Mouse (Mus musculus): ENCODE results near the gene Cntnap1. TPM values are rescaled to one million over a fixed set of nuclear protein-coding genes. Genes with fewer than 3 reads are reported as not detected.

Gene Cntnap1
- polyA plus RNA-seq, 1 experiment from 2014 or later: 0.70 TPM

GRCm38 (mm10) chr11:101171721-101172433 lies 1.6 kb downstream of the Cntnap1 start:
- Histone ChIP-seq H3K4me1 (ENCODE audit: control insufficient read depth, insufficient read depth, low read length) (peaks cover 54% of the 10 kb centered on the region), H3K36me3 (ENCODE audit: control insufficient read depth, insufficient read depth, low read length) (peaks cover 3% of the 10 kb centered on the region; the same call in 1 of the 2 replicates), H3K9ac (ENCODE audit: low read depth, low read length) (peak overlapping the region; percentile 66), H3K4me2 (peak overlapping the region; percentile 97), H3K4me3 (ENCODE audit: low read depth, low read length) (peak overlapping the region; percentile 57), H3K27ac (ENCODE audit: low read depth, low read length) (peak overlapping the region; percentile 82), H3K9me3 (replicated peaks; ENCODE audit: control insufficient read depth, low read length) (no peaks in the 10 kb centered on the region), H3K27me3 (ENCODE audit: control insufficient read depth, insufficient read depth, low read length) (peaks cover 51% of the 10 kb centered on the region)
- no peak for ATAC-seq (replicated peaks; ENCODE audit: insufficient number of reproducible peaks, low FRiP score, low TSS enrichment)
- WGBS (ENCODE audit: insufficient replicate concordance): under 1% methylated on average over 31 of the region's 31 CpGs

GRCm38 (mm10) chr11:101172434-101172815 lies 2.1 kb downstream of the Cntnap1 start:
- Histone ChIP-seq H3K9me3 (replicated peaks; ENCODE audit: control insufficient read depth, low read length) (no peaks in the 10 kb centered on the region), H3K27ac (ENCODE audit: low read depth, low read length) (peak overlapping the region; percentile 82), H3K36me3 (ENCODE audit: control insufficient read depth, insufficient read depth, low read length) (no peaks in the 10 kb centered on the region; the same call in 1 of the 2 replicates), H3K27me3 (ENCODE audit: control insufficient read depth, insufficient read depth, low read length) (peaks cover 51% of the 10 kb centered on the region), H3K4me3 (ENCODE audit: low read depth, low read length) (peak overlapping the region; percentile 57), H3K9ac (ENCODE audit: low read depth, low read length) (peak overlapping the region; percentile 66), H3K4me2 (peak overlapping the region; percentile 97), H3K4me1 (ENCODE audit: control insufficient read depth, insufficient read depth, low read length) (peaks cover 54% of the 10 kb centered on the region)
- no peak for ATAC-seq (replicated peaks; ENCODE audit: insufficient number of reproducible peaks, low FRiP score, low TSS enrichment)
- 9% methylated on average over 5 of the region's 5 CpGs for WGBS (ENCODE audit: insufficient replicate concordance)

GRCm38 (mm10) chr11:101173112-101173511 lies 2.8 kb downstream of the Cntnap1 start:
- H3K36me3 ChIP-seq (ENCODE audit: control insufficient read depth, insufficient read depth, low read length): no peaks in the 10 kb centered on the region
- H3K9ac ChIP-seq (ENCODE audit: low read depth, low read length): peak overlapping the region; percentile 65; the same call in 1 of the 2 replicates
- WGBS (ENCODE audit: insufficient replicate concordance): 10% methylated on average over 11 of the region's 11 CpGs
- 0 out of 2 replicates have a peak overlapping the region, but pooled peaks have one; percentile 25 for H3K27ac ChIP-seq (ENCODE audit: low read depth, low read length)
- H3K4me3 ChIP-seq (ENCODE audit: low read depth, low read length): peak overlapping the region; percentile 34
- H3K4me2 ChIP-seq: peak overlapping the region; percentile 71
- H3K9me3 ChIP-seq (replicated peaks; ENCODE audit: control insufficient read depth, low read length): no peaks in the 10 kb centered on the region
- peaks cover 51% of the 10 kb centered on the region for H3K27me3 ChIP-seq (ENCODE audit: control insufficient read depth, insufficient read depth, low read length)
- ATAC-seq (replicated peaks; ENCODE audit: insufficient number of reproducible peaks, low FRiP score, low TSS enrichment): no peak
- H3K4me1 ChIP-seq (ENCODE audit: control insufficient read depth, insufficient read depth, low read length): peaks cover 52% of the 10 kb centered on the region

DNA sequence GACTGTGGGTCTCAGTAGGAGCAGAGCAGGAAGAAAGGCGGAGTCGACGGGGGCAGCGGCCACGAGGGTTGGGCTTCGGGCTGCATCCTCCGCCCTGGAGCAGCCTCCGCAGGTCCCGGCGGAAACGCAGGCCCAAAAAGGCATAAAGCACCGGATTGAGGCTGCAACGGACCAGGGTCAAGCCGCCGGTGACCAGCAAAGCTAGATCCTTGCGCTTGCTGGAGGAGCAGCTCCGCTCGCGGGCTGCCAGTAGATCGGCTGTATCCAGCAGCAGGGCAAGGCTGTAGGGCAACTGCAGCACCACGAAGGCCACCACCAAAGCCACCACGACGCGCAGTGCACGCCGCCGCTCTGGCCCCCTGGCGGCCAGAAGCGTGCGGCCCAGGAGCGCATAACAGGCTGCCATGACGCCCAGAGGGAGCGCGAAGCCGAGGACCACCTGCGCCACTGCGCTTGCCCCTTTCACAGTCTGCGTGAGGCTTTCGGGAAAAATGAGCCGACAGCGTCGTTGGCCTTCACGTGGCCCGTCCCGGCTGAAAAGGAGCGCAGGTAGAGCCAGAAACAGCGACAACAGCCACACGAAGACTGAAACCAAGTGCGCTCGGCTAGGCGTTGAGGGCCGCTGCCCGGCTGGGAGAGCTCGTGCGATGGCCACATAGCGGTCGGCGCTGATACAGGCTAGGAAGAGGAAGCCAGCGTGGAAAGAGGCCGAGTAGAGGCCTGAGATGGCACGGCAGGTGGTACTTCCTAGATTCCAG lies 3.5 kb downstream of the Cntnap1 start:
- no peaks in the 10 kb centered on the region for H3K9me3 ChIP-seq (replicated peaks; ENCODE audit: control insufficient read depth, low read length)
- H3K4me1 ChIP-seq (ENCODE audit: control insufficient read depth, insufficient read depth, low read length): peaks cover 50% of the 10 kb centered on the region
- no peaks in the 10 kb centered on the region for H3K36me3 ChIP-seq (ENCODE audit: control insufficient read depth, insufficient read depth, low read length)
- H3K9ac ChIP-seq (ENCODE audit: low read depth, low read length): peak overlapping the region; percentile 65
- 3% methylated on average over 61 of the region's 61 CpGs for WGBS (ENCODE audit: insufficient replicate concordance)
- peak; percentile 62; the same call in 1 of the 2 replicates for ATAC-seq (replicated peaks; ENCODE audit: insufficient number of reproducible peaks, low FRiP score, low TSS enrichment)
- H3K27ac ChIP-seq (ENCODE audit: low read depth, low read length): peak overlapping the region; percentile 25
- peak overlapping the region; percentile 71 for H3K4me2 ChIP-seq
- peaks cover 52% of the 10 kb centered on the region for H3K27me3 ChIP-seq (ENCODE audit: control insufficient read depth, insufficient read depth, low read length)
- H3K4me3 ChIP-seq (ENCODE audit: low read depth, low read length): peak overlapping the region; percentile 34

DNA sequence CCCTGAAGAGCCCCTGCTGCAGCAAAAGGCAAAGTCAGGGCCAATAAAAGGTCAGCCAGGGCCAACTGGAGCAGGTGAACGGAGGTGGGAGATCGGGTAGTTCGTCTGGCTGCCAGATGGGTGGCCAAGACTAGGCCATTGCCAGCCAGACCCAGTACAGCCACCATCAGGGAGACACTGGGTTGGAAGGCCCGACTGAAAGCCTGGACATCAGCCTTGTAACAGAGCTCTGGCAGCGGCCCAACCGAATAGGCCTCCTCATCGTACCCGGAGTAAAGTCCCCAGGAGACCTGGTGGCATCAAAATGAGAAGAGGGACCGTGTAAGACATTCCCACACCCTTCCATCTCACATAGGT lies 4.0 kb downstream of the Cntnap1 start:
- H3K27ac ChIP-seq (ENCODE audit: low read depth, low read length): no peak overlapping the region
- no peak for ATAC-seq (replicated peaks; ENCODE audit: insufficient number of reproducible peaks, low FRiP score, low TSS enrichment)
- peaks cover 47% of the 10 kb centered on the region for H3K27me3 ChIP-seq (ENCODE audit: control insufficient read depth, insufficient read depth, low read length)
- peak overlapping the region; percentile 18; the same call in 1 of the 2 replicates for H3K9ac ChIP-seq (ENCODE audit: low read depth, low read length)
- WGBS (ENCODE audit: insufficient replicate concordance): 38% methylated on average over 9 of the region's 9 CpGs
- H3K4me2 ChIP-seq: peak overlapping the region; percentile 71
- H3K4me1 ChIP-seq (ENCODE audit: control insufficient read depth, insufficient read depth, low read length): peaks cover 45% of the 10 kb centered on the region
- H3K9me3 ChIP-seq (replicated peaks; ENCODE audit: control insufficient read depth, low read length): no peaks in the 10 kb centered on the region
- no peaks in the 10 kb centered on the region for H3K36me3 ChIP-seq (ENCODE audit: control insufficient read depth, insufficient read depth, low read length)
- peak overlapping the region; percentile 34 for H3K4me3 ChIP-seq (ENCODE audit: low read depth, low read length)

DNA sequence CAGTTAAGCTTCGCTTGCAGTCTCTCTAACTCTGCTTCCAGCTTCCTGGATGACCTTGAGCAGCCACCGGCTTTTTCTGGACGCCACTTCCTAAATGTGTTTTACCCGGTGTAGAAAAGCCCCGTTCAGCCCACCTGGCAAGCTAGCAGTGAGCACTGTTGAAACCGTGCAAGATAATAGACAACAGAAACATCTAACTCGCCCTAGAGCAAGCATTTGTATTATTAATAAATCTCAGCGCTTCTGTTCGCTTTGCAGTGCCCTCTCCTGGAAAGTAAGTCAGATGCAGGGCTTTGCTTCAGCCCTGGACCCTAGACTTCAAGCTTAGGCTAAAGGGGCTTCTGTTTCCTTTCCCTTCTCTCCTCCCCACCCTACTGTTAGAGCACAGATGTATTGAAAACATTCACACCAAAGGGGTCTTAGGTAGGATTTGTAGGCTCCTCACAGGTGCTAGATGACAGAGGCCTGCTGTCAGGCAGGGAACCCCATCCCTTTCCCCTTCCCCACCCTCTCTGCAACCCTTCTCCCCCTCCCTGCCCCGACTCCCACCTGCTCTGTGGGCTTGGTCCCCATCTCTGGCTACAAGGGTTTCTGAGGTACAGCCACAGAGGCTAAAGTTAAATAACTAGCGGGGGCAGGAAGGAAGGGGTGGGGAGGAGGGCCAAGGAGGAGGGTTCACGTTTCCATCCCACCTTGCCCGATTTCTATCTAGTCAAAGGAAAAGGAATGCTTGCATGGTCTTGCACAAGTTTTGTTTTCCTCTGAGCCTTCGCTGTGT lies 4.7 kb downstream of the Cntnap1 start, which contains the start of gene Ccr10:
TSS of gene Ccr10 (minus strand) at position 593 of the 778 bp plus-strand sequence.
- no peaks in the 10 kb centered on the region for H3K9me3 ChIP-seq (replicated peaks; ENCODE audit: control insufficient read depth, low read length)
- H3K4me1 ChIP-seq (ENCODE audit: control insufficient read depth, insufficient read depth, low read length): peaks cover 40% of the 10 kb centered on the region
- H3K9ac ChIP-seq (ENCODE audit: low read depth, low read length): peak within 1 kb of the TSS; percentile 18; the same call in 1 of the 2 replicates
- ATAC-seq (replicated peaks; ENCODE audit: insufficient number of reproducible peaks, low FRiP score, low TSS enrichment): no peak
- H3K4me2 ChIP-seq: peak within 1 kb of the TSS; percentile 71
- 33% methylated on average over 14 of the region's 14 CpGs for WGBS (ENCODE audit: insufficient replicate concordance)
- H3K27me3 ChIP-seq (ENCODE audit: control insufficient read depth, insufficient read depth, low read length): peaks cover 43% of the 10 kb centered on the region
- H3K4me3 ChIP-seq (ENCODE audit: low read depth, low read length): peak within 1 kb of the TSS; percentile 38
- H3K27ac ChIP-seq (ENCODE audit: low read depth, low read length): no peak within 1 kb of the TSS
- H3K36me3 ChIP-seq (ENCODE audit: control insufficient read depth, insufficient read depth, low read length): no peaks in the 10 kb centered on the region

- H3K27ac ChIP-seq (ENCODE audit: low read depth, low read length): no peak overlapping the region
- peaks cover 40% of the 10 kb centered on the region for H3K27me3 ChIP-seq (ENCODE audit: control insufficient read depth, insufficient read depth, low read length)
- H3K4me1 ChIP-seq (ENCODE audit: control insufficient read depth, insufficient read depth, low read length): peaks cover 34% of the 10 kb centered on the region
- peak overlapping the region; percentile 64 for H3K4me2 ChIP-seq
- no peak overlapping the region for H3K9ac ChIP-seq (ENCODE audit: low read depth, low read length)
- H3K9me3 ChIP-seq (replicated peaks; ENCODE audit: control insufficient read depth, low read length): no peaks in the 10 kb centered on the region
- H3K4me3 ChIP-seq (ENCODE audit: low read depth, low read length): peak overlapping the region; percentile 38
- 13% methylated on average over 11 of the region's 11 CpGs for WGBS (ENCODE audit: insufficient replicate concordance)
- ATAC-seq (replicated peaks; ENCODE audit: insufficient number of reproducible peaks, low FRiP score, low TSS enrichment): no peak
- H3K36me3 ChIP-seq (ENCODE audit: control insufficient read depth, insufficient read depth, low read length): no peaks in the 10 kb centered on the region
These were observed 5.4 kb downstream of the Cntnap1 start for GRCm38 (mm10) chr11:101175636-101176116.

- WGBS (ENCODE audit: insufficient replicate concordance): 1% methylated on average over 25 of the region's 25 CpGs
- ATAC-seq (replicated peaks; ENCODE audit: insufficient number of reproducible peaks, low FRiP score, low TSS enrichment): no peak
- peak overlapping the region; percentile 64 for H3K4me2 ChIP-seq
- H3K36me3 ChIP-seq (ENCODE audit: control insufficient read depth, insufficient read depth, low read length): no peaks in the 10 kb centered on the region
- H3K27ac ChIP-seq (ENCODE audit: low read depth, low read length): no peak overlapping the region
- peaks cover 40% of the 10 kb centered on the region for H3K27me3 ChIP-seq (ENCODE audit: control insufficient read depth, insufficient read depth, low read length)
- H3K4me3 ChIP-seq (ENCODE audit: low read depth, low read length): peak overlapping the region; percentile 38
- H3K9me3 ChIP-seq (replicated peaks; ENCODE audit: control insufficient read depth, low read length): no peaks in the 10 kb centered on the region
- H3K9ac ChIP-seq (ENCODE audit: low read depth, low read length): no peak overlapping the region
- H3K4me1 ChIP-seq (ENCODE audit: control insufficient read depth, insufficient read depth, low read length): peaks cover 34% of the 10 kb centered on the region
These were observed 5.9 kb downstream of the Cntnap1 start for GRCm38 (mm10) chr11:101176117-101176691.
